Mouse (Mus musculus): ENCODE measurements around the gene Taf7l. TPM values are rescaled to one million over a fixed set of nuclear protein-coding genes. Genes with fewer than 3 reads are reported as not detected.

Taf7l gene
- polyA plus RNA-seq, 1 experiment, result 0.46 TPM

DNA sequence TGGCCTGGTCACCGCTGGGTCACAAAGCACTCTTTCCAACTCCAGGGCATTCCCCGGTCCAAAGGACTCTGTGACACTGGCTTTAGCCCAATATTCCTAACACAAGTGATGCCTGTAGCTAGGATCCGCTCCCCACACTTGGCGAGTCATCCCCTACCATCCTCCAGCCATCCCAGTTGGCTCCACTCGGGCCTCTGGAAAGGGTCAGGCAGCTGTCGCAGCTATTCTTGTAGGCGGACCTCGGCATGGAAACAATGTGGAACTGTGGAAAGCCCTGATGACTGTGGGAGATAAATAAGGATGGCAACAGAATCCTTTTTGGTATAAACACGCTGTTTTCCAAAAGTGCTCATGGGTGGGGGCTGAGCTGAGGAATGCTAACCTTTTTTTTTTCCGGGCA lies 50.5 kb downstream of the Taf7l start:
- H3K4me1 ChIP-seq (ENCODE audit: control insufficient read depth, insufficient read depth, low read length), result no peaks in the 10 kb centered on the region
- no peak overlapping the region for H3K27ac ChIP-seq (ENCODE audit: insufficient read depth, low read length)
- no peak for TF ChIP-seq CTCF (IDR thresholded peaks at IDR 0.05; ENCODE audit: borderline replicate concordance, insufficient read depth, low read length)
- no peak for TF ChIP-seq POLR2A (IDR thresholded peaks at IDR 0.05; ENCODE audit: low read depth, low read length)
- H3K4me3 ChIP-seq (ENCODE audit: insufficient read depth, low read length), result no peak overlapping the region

DNA sequence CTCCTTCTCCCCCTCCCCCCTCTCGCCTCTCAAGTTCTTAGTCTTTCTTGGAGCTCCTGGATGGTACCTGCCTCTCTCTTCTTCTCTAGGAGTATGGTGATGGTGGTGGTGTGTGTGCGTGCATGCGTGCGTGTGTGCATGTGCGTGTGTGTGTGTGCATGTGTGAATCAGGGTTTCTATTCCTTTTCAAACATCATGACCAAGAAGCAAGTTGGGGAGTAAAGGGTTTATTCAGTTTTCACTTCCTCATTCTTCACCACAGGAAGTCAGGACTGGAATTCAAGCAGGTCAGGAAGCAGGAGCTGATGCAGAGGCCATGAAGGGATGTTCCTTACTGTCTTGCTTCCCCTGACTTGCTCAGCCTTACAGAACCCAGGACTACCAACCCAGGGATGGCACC lies 52.0 kb downstream of the Taf7l start:
- Histone ChIP-seq H3K4me1 (ENCODE audit: control insufficient read depth, insufficient read depth, low read length) (no peaks in the 10 kb centered on the region), H3K27ac (ENCODE audit: insufficient read depth, low read length) (no peak overlapping the region), H3K4me3 (ENCODE audit: insufficient read depth, low read length) (no peak overlapping the region)
- TF ChIP-seq CTCF (IDR thresholded peaks at IDR 0.05; ENCODE audit: borderline replicate concordance, insufficient read depth, low read length), result no peak
- no peak for TF ChIP-seq POLR2A (IDR thresholded peaks at IDR 0.05; ENCODE audit: low read depth, low read length)

DNA sequence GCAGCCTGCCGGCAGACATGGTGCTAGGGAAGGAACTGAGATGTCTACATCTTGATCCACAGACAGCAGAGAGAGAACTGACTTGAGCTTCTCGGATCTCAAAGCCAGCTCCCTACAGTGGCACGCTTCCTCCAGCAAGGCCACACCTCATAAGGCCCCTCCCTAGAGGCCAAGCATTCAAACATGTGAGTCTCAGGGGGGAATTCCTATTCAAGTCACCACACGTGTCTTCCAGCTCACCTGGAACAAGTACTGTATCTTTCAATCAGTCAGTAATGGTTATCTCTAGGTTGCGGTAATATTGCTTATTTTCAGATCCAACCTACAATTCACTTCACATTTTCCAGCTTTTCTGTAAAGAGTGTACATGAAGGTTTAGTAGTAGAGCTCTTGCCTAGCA lies 56.2 kb downstream of the Taf7l start:
- no peak for TF ChIP-seq POLR2A (IDR thresholded peaks at IDR 0.05; ENCODE audit: low read depth, low read length)
- no peak for TF ChIP-seq CTCF (IDR thresholded peaks at IDR 0.05; ENCODE audit: borderline replicate concordance, insufficient read depth, low read length)
- Histone ChIP-seq H3K27ac (ENCODE audit: insufficient read depth, low read length) (no peak overlapping the region), H3K4me1 (ENCODE audit: control insufficient read depth, insufficient read depth, low read length) (no peaks in the 10 kb centered on the region), H3K4me3 (ENCODE audit: insufficient read depth, low read length) (no peak overlapping the region)

DNA sequence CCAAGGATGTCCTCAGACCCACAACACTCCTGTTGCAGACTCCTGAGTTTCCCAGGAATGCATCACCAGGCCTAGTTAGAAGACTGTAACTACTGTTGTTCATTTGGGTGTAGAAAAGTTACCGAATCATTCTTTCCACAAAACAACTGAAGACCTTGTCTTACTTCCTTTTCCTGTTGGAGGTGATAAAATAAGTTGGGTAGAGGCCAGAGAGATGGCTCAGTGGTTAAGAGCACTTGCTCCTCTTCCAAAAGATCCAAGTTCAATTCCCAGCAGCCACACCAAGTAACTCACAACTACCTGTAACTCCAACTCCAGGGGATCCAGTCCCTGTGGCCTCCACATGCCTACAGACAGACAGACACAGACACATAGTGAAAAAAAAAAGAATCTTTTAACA lies 64.2 kb downstream of the Taf7l start:
- Histone ChIP-seq H3K4me1 (ENCODE audit: control insufficient read depth, insufficient read depth, low read length) (no peaks in the 10 kb centered on the region), H3K4me3 (ENCODE audit: insufficient read depth, low read length) (no peak overlapping the region), H3K27ac (ENCODE audit: insufficient read depth, low read length) (no peak overlapping the region)
- no peak for TF ChIP-seq CTCF (IDR thresholded peaks at IDR 0.05; ENCODE audit: borderline replicate concordance, insufficient read depth, low read length)
- TF ChIP-seq POLR2A (IDR thresholded peaks at IDR 0.05; ENCODE audit: low read depth, low read length), result no peak

Other genes starting within 250 kb of the Taf7l start
- gene Trmt2b, start 199.5 kb downstream of the Taf7l start, polyA plus RNA-seq (2011; ENCODE audit: insufficient read length, low read depth, missing spikeins), result 20.9 and 21.7 TPM in 2 replicates
- gene Tmem35a, start 181.3 kb downstream of the Taf7l start, polyA plus RNA-seq (2011; ENCODE audit: insufficient read length, low read depth, missing spikeins), result 6.8 and 10.9 TPM in 2 replicates
- 15.6 and 16.8 TPM in 2 replicates for gene Cenpi, start 168.4 kb downstream of the Taf7l start, polyA plus RNA-seq (2011; ENCODE audit: insufficient read length, low read depth, missing spikeins)
- 2.3 and 5.1 TPM in 2 replicates for gene Drp2, start 71.9 kb downstream of the Taf7l start, polyA plus RNA-seq (2011; ENCODE audit: insufficient read length, low read depth, missing spikeins)
- gene Timm8a1, start 65.4 kb upstream of the Taf7l start, polyA plus RNA-seq (2011; ENCODE audit: insufficient read length, low read depth, missing spikeins), result 33.3 and 34.3 TPM in 2 replicates
- 0.61 TPM in 1 of 2 replicates, not detected in the other for gene Btk, start 107.1 kb upstream of the Taf7l start, polyA plus RNA-seq (2011; ENCODE audit: insufficient read length, low read depth, missing spikeins)
- 765 and 790 TPM in 2 replicates for gene Rpl36a, start 109.2 kb upstream of the Taf7l start, polyA plus RNA-seq (2011; ENCODE audit: insufficient read length, low read depth, missing spikeins)
- 11.2 and 14.7 TPM in 2 replicates for gene Gla, start 124.6 kb upstream of the Taf7l start, polyA plus RNA-seq (2011; ENCODE audit: insufficient read length, low read depth, missing spikeins)
- 113 and 117 TPM in 2 replicates for gene Hnrnph2, start 124.7 kb upstream of the Taf7l start, polyA plus RNA-seq (2011; ENCODE audit: insufficient read length, low read depth, missing spikeins)
- 19.0 and 22.5 TPM in 2 replicates for gene Armcx4, start 210.0 kb upstream of the Taf7l start, polyA plus RNA-seq (2011; ENCODE audit: insufficient read length, low read depth, missing spikeins)
- gene Armcx1, start 241.5 kb upstream of the Taf7l start, polyA plus RNA-seq (2011; ENCODE audit: insufficient read length, low read depth, missing spikeins), result 34.1 and 39.4 TPM in 2 replicates

Measured in embryonic fibroblast, embryonic 13.5 days (primary cell).